Mouse (Mus musculus): ENCODE results near the gene Kcnd3. TPM values are rescaled to one million over a fixed set of nuclear protein-coding genes. Genes with fewer than 3 reads are reported as not detected.

Kcnd3 gene
- polyA plus RNA-seq, 1 experiment from 2014 or later = 0.65 TPM

DNA sequence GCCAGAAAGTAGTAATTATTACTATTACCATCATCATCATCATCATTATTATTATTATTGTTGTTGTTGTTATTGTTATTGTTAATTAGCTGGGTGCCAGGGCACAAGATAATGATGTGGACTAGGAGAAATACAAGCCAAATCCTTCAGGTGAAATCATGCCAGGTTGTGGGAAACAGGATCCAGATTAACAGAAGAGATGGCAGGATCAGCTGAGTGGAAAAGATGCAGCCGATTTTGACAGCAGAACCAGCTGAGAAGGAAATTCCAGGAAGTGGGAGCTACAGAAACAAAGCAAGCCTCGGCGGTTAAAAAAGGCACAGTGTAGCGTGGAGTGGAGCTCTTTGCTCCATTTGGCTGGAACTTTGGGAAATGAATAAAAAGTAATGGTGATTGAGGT is 171.0 kb downstream of the Kcnd3 start:
- Histone ChIP-seq H3K36me3 (no peaks in the 10 kb centered on the region), H3K9me3 (replicated peaks) (no peaks in the 10 kb centered on the region), H3K27me3 (no peaks in the 10 kb centered on the region), H3K4me3 (replicated peaks) (no peak overlapping the region), H3K4me2 (replicated peaks) (no peak overlapping the region), H3K27ac (replicated peaks) (no peak overlapping the region), H3K9ac (no peak overlapping the region), H3K4me1 (no peaks in the 10 kb centered on the region)
- ATAC-seq (ENCODE audit: insufficient number of reproducible peaks, low FRiP score, low TSS enrichment, low read depth) = no peak
- 40% methylated on average over 4 of the region's 4 CpGs for WGBS

- Histone ChIP-seq H3K4me3 (replicated peaks) (no peak overlapping the region), H3K4me2 (replicated peaks) (no peak overlapping the region), H3K27me3 (no peaks in the 10 kb centered on the region), H3K9ac (no peak overlapping the region), H3K9me3 (replicated peaks) (no peaks in the 10 kb centered on the region), H3K4me1 (no peaks in the 10 kb centered on the region), H3K27ac (replicated peaks) (no peak overlapping the region), H3K36me3 (no peaks in the 10 kb centered on the region)
- WGBS = 85% methylated on average over 2 of the region's 2 CpGs
- no peak for ATAC-seq (ENCODE audit: insufficient number of reproducible peaks, low FRiP score, low TSS enrichment, low read depth)
Observed at GRCm38 (mm10) chr3:105625961-105626360, 173.8 kb downstream of the Kcnd3 start.

GRCm38 (mm10) chr3:105627258-105627657 is 175.1 kb downstream of the Kcnd3 start:
- Histone ChIP-seq H3K36me3 (no peaks in the 10 kb centered on the region), H3K9ac (no peak overlapping the region), H3K27me3 (no peaks in the 10 kb centered on the region), H3K4me3 (replicated peaks) (no peak overlapping the region), H3K4me1 (no peaks in the 10 kb centered on the region), H3K27ac (replicated peaks) (no peak overlapping the region), H3K4me2 (replicated peaks) (no peak overlapping the region), H3K9me3 (replicated peaks) (no peaks in the 10 kb centered on the region)
- ATAC-seq (ENCODE audit: insufficient number of reproducible peaks, low FRiP score, low TSS enrichment, low read depth) = no peak
- 64% methylated on average over 6 of the region's 6 CpGs for WGBS

- Histone ChIP-seq H3K36me3 (no peaks in the 10 kb centered on the region), H3K9ac (no peak overlapping the region), H3K4me1 (no peaks in the 10 kb centered on the region), H3K27me3 (no peaks in the 10 kb centered on the region), H3K9me3 (replicated peaks) (no peaks in the 10 kb centered on the region), H3K4me3 (replicated peaks) (no peak overlapping the region), H3K4me2 (replicated peaks) (no peak overlapping the region), H3K27ac (replicated peaks) (no peak overlapping the region)
- ATAC-seq (ENCODE audit: insufficient number of reproducible peaks, low FRiP score, low TSS enrichment, low read depth) = no peak
- 56% methylated on average over 2 of the region's 2 CpGs for whole genome bisulfite sequencing
Observed at GRCm38 (mm10) chr3:105632296-105632695, 180.2 kb downstream of the Kcnd3 start.

DNA sequence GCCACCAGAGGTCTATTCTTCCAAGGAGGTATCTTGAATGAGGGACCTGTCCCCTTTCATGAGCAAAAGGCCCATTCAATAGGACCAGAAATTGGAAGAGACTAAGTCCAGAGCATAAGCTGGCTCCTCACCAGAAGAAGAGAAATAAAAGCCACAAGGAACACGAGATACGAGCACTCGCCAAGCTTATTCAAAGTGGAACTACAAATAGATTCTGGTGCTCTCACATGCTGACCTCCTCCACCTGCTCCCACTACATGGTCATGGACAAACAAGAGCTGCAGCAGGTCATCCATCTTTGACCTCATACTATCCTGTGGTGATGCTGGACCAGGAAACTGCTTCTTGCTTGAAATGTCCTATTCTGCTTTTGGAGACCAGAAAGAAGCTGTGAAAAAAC is 180.9 kb downstream of the Kcnd3 start:
- Histone ChIP-seq H3K9me3 (replicated peaks) (no peaks in the 10 kb centered on the region), H3K27me3 (no peaks in the 10 kb centered on the region), H3K9ac (no peak overlapping the region), H3K4me3 (replicated peaks) (no peak overlapping the region), H3K36me3 (no peaks in the 10 kb centered on the region), H3K27ac (replicated peaks) (no peak overlapping the region), H3K4me2 (replicated peaks) (no peak overlapping the region), H3K4me1 (no peaks in the 10 kb centered on the region)
- ATAC-seq (ENCODE audit: insufficient number of reproducible peaks, low FRiP score, low TSS enrichment, low read depth) = no peak
- WGBS = 89% methylated on average over 3 of the region's 3 CpGs

DNA sequence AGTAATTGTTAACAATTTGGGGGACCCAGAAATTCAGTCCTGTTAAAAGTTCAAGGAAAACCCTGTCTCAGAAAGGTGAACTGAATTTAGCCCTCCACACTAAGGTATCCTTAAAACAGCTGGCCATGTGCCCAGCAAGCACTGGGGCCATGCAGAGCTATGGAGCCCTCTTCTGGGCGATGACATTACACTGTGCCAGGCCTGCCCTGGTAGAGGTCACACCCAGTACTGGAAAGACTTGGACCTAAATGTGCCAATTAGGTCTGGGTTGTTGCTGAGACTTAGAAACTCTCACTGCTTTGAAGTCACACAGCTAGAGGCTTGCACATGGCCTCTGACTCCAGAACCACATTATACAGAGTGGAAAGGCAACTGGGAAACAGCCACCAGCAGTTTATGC is 190.1 kb downstream of the Kcnd3 start:
- H3K9me3 ChIP-seq (replicated peaks) = no peaks in the 10 kb centered on the region
- H3K9ac ChIP-seq = no peak overlapping the region
- WGBS = 28% methylated on average over 1 of the region's 1 CpGs
- no peak for ATAC-seq (ENCODE audit: insufficient number of reproducible peaks, low FRiP score, low TSS enrichment, low read depth)
- H3K4me2 ChIP-seq (replicated peaks) = no peak overlapping the region
- H3K36me3 ChIP-seq = no peaks in the 10 kb centered on the region
- H3K27me3 ChIP-seq = no peaks in the 10 kb centered on the region
- no peak overlapping the region for H3K27ac ChIP-seq (replicated peaks)
- H3K4me3 ChIP-seq (replicated peaks) = no peak overlapping the region
- H3K4me1 ChIP-seq = no peaks in the 10 kb centered on the region

GRCm38 (mm10) chr3:105643566-105643965 is 191.4 kb downstream of the Kcnd3 start:
- H3K4me2 ChIP-seq (replicated peaks) = no peak overlapping the region
- no peaks in the 10 kb centered on the region for H3K4me1 ChIP-seq
- no peak for ATAC-seq (ENCODE audit: insufficient number of reproducible peaks, low FRiP score, low TSS enrichment, low read depth)
- 81% methylated on average over 5 of the region's 5 CpGs for WGBS
- H3K27me3 ChIP-seq = no peaks in the 10 kb centered on the region
- no peaks in the 10 kb centered on the region for H3K36me3 ChIP-seq
- H3K27ac ChIP-seq (replicated peaks) = no peak overlapping the region
- no peaks in the 10 kb centered on the region for H3K9me3 ChIP-seq (replicated peaks)
- no peak overlapping the region for H3K4me3 ChIP-seq (replicated peaks)
- no peak overlapping the region for H3K9ac ChIP-seq

DNA sequence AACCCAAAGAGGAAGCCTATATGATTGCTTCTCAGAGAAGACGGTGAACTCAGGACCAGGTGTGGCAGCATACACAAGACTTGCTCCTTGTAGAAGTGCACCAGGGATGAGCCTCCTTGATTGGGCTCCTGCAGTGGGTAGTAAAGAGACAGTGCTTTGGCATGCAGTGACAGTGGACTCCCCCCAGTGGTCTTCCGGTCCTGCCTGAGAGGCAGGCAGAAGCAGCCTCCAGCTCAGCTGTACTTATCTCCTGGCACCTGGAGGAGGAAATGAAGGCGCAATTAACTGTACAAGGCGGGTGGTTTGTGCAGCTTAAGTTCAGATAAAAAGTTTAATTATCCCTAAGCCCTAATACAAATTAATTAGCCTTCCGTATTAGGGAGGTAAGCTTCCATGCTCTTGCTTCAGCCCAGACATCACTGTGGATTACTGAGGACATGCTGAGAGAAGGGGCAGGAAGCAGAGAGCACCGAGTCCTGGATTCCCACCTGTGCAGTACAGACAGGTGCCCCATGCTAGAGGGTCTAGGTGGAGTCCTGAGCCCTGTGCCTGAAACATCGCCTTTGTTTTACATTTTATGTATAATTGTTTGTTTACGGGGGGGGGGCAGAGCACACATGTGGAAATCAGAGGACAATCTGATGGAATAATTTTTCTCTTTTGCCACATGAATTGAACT is 196.9 kb downstream of the Kcnd3 start:
- H3K9me3 ChIP-seq (replicated peaks) = no peaks in the 10 kb centered on the region
- WGBS = 67% methylated on average over 8 of the region's 8 CpGs
- ATAC-seq (ENCODE audit: insufficient number of reproducible peaks, low FRiP score, low TSS enrichment, low read depth) = no peak
- H3K4me3 ChIP-seq (replicated peaks) = no peak overlapping the region
- H3K9ac ChIP-seq = no peak overlapping the region
- H3K4me1 ChIP-seq = no peaks in the 10 kb centered on the region
- H3K27ac ChIP-seq (replicated peaks) = no peak overlapping the region
- H3K4me2 ChIP-seq (replicated peaks) = no peak overlapping the region
- H3K27me3 ChIP-seq = no peaks in the 10 kb centered on the region
- no peaks in the 10 kb centered on the region for H3K36me3 ChIP-seq

- H3K27me3 ChIP-seq = no peaks in the 10 kb centered on the region
- H3K4me1 ChIP-seq = no peaks in the 10 kb centered on the region
- WGBS = 82% methylated on average over 13 of the region's 13 CpGs
- H3K36me3 ChIP-seq = no peaks in the 10 kb centered on the region
- no peak for ATAC-seq (ENCODE audit: insufficient number of reproducible peaks, low FRiP score, low TSS enrichment, low read depth)
- H3K4me2 ChIP-seq (replicated peaks) = no peak overlapping the region
- no peaks in the 10 kb centered on the region for H3K9me3 ChIP-seq (replicated peaks)
- H3K9ac ChIP-seq = no peak overlapping the region
- no peak overlapping the region for H3K27ac ChIP-seq (replicated peaks)
- no peak overlapping the region for H3K4me3 ChIP-seq (replicated peaks)
Observed at GRCm38 (mm10) chr3:105653544-105654380, 201.6 kb downstream of the Kcnd3 start.

- no peaks in the 10 kb centered on the region for H3K9me3 ChIP-seq (replicated peaks)
- no peaks in the 10 kb centered on the region for H3K27me3 ChIP-seq
- WGBS = 87% methylated on average over 11 of the region's 11 CpGs
- H3K27ac ChIP-seq (replicated peaks) = no peak overlapping the region
- no peak overlapping the region for H3K4me3 ChIP-seq (replicated peaks)
- H3K4me1 ChIP-seq = no peaks in the 10 kb centered on the region
- H3K9ac ChIP-seq = no peak overlapping the region
- no peak for ATAC-seq (ENCODE audit: insufficient number of reproducible peaks, low FRiP score, low TSS enrichment, low read depth)
- no peak overlapping the region for H3K4me2 ChIP-seq (replicated peaks)
- H3K36me3 ChIP-seq = no peaks in the 10 kb centered on the region
Observed at GRCm38 (mm10) chr3:105655031-105655585, 203.0 kb downstream of the Kcnd3 start.

- H3K4me3 ChIP-seq (replicated peaks) = no peak overlapping the region
- H3K27me3 ChIP-seq = no peaks in the 10 kb centered on the region
- WGBS = 64% methylated on average over 2 of the region's 2 CpGs
- no peaks in the 10 kb centered on the region for H3K36me3 ChIP-seq
- no peaks in the 10 kb centered on the region for H3K9me3 ChIP-seq (replicated peaks)
- H3K9ac ChIP-seq = no peak overlapping the region
- ATAC-seq (ENCODE audit: insufficient number of reproducible peaks, low FRiP score, low TSS enrichment, low read depth) = no peak
- H3K4me2 ChIP-seq (replicated peaks) = no peak overlapping the region
- no peaks in the 10 kb centered on the region for H3K4me1 ChIP-seq
- no peak overlapping the region for H3K27ac ChIP-seq (replicated peaks)
Observed at GRCm38 (mm10) chr3:105660530-105660929, 208.4 kb downstream of the Kcnd3 start.
